Mouse (Mus musculus): ENCODE results near the gene Tas2r102.

The Tas2r102 gene

GRCm38 (mm10) chr6:132761831-132762230, at the start of gene Tas2r102:
Gene Tas2r102, plus strand, starts transcription at chr6:132762131.
- 94% methylated on average over 2 of the region's 2 CpGs for WGBS

GRCm38 (mm10) chr6:132737935-132738334, 24.0 kb upstream of the Tas2r102 start, which contains the start of gene Tas2r115:
Gene Tas2r115, minus strand, starts transcription at chr6:132738035.
- WGBS: 63% methylated on average over 2 of the region's 2 CpGs

GRCm38 (mm10) chr6:132750206-132750605, 11.7 kb upstream of the Tas2r102 start:
- WGBS: 75% methylated on average over 2 of the region's 2 CpGs

- WGBS: 79% methylated on average over 1 of the region's 1 CpGs
These were observed 7.5 kb upstream of the Tas2r102 start, which contains the start of gene Tas2r124 for GRCm38 (mm10) chr6:132754430-132754829. Gene Tas2r124, plus strand, starts transcription at chr6:132754730.

GRCm38 (mm10) chr6:132778062-132778461, 16.1 kb downstream of the Tas2r102 start, which contains the start of gene Tas2r136:
Gene Tas2r136, minus strand, starts transcription at chr6:132778162.

GRCm38 (mm10) chr6:132795393-132795792, 33.5 kb downstream of the Tas2r102 start:
- WGBS: 44% methylated on average over 1 of the region's 1 CpGs

GRCm38 (mm10) chr6:132802518-132802917, 40.6 kb downstream of the Tas2r102 start, which contains the start of gene Tas2r117:
Gene Tas2r117, plus strand, starts transcription at chr6:132802818.
- WGBS: 63% methylated on average over 1 of the region's 1 CpGs
